Comparison of ENCODE assay signal across 9 mouse cellular contexts in the genomic region with DNA sequence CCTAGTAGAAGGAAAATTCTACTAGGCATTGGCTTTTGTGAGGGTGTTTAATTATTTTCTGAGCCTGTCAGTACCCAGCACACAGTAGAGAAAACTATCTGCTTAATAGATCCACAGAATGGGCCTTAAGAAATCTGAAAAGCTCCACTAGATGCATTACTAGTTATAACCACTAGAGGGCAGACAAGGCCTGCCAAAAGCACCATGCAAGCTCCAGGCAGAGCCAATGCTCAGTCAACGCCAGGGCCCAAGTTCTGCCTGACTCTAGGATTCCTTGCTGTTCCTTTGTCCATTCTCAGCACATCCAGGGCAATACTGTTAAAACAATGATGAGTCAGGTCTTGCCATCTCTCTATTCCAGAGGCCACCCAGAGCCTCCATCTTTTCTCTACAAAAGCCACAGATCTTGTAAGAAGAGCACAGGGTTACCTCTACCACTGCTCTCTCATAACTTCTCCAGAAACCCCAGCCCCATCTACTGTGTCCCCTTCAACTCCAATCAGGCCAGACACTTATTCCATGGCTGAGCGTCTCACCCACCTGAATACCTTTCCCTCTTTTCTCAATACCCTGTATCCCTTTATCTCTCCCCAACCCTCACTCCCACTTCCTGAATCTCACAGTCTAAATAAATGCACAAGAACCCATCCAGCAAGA.
DNase-seq lines count a peak whose midpoint lies in the region; ATAC-seq and TF ChIP-seq lines count a peak whose summit lies in the region.
"Had no signal": no experiment of that assay in that cellular context is flagged by ENCODE, and none has a peak within 500 bp of the region (broad histone marks: within the 10 kb centered on the region; RNA-seq: fewer than 3 reads in every experiment).

No protein-coding gene starts in this region.

- no peaks in the 10 kb centered on the region for H3K9me3 ChIP-seq in CH12.LX (replicated peaks; ENCODE audit: low read length)
- H3K9me3 ChIP-seq in forebrain, embryonic 14.5 days (replicated peaks; ENCODE audit: control insufficient read depth, low read length), result no peaks in the 10 kb centered on the region
- H3K9me3 ChIP-seq in midbrain, embryonic 11.5 days (ENCODE audit: control insufficient read depth, low read length), result no peaks in the 10 kb centered on the region

- peak; percentile 30 for DNase-seq in heart, adult 8-10 months (ENCODE audit: low spot score)
- no peak for DNase-seq in heart, postnatal 25 days (ENCODE audit: low spot score)
- DNase-seq in CH12.LX (ENCODE audit: extremely low read depth), result peak; percentile 76
- peak; percentile 24 for DNase-seq in cerebellum, adult 11 months
- DNase-seq in forebrain, embryonic 14.5 days (ENCODE audit: low spot score), result peak; percentile 90
- peak; percentile 25 to 42 for DNase-seq in kidney, postnatal 4 days
- DNase-seq in midbrain, embryonic 11.5 days (ENCODE audit: low spot score, missing footprints), result peak; percentile 95
- peak; percentile 8 for DNase-seq in thymus, postnatal 14 days

- in situ Hi-C loops in CH12.LX (cut with MboI; ENCODE audit: low pct_ligation_motif_present, low pct_unique_long_range_greater_than_20kb, low sequenced_read_pairs), result loop anchor here (10.0 kb wide), 1 partner anchor 169 kb away; no protein-coding TSS in a partner anchor

- H3K4me3 ChIP-seq in CH12.LX (replicated peaks in 1 of 3; ENCODE audit: low read depth in 2 of 3, low read length in 2 of 3, poor library complexity in 1 of 3), result no peak overlapping the region
- H3K4me3 ChIP-seq in forebrain, embryonic 14.5 days (ENCODE audit: low read depth, low read length), result no peak overlapping the region
- H3K4me3 ChIP-seq in midbrain, embryonic 11.5 days (ENCODE audit: low read depth, low read length), result no peak overlapping the region
- H3K4me3 ChIP-seq: erythroblast, embryonic 14.5 days had no signal

- H3K27me3 ChIP-seq in CH12.LX (replicated peaks), result peaks cover 22% of the 10 kb centered on the region
- no peaks in the 10 kb centered on the region for H3K27me3 ChIP-seq in forebrain, embryonic 14.5 days (replicated peaks; ENCODE audit: control insufficient read depth, insufficient read depth, low read length)
- H3K27me3 ChIP-seq in midbrain, embryonic 11.5 days (ENCODE audit: control insufficient read depth, insufficient read depth, low read length), result no peaks in the 10 kb centered on the region

- intact Hi-C loops in heart, postnatal 25 days (cut with DNase I), result loop anchor here (1.0 to 10.0 kb wide), 4 partner anchors 164 to 949 kb away; a partner anchor contains a TSS

- H3K9ac ChIP-seq in CH12.LX (ENCODE audit: insufficient read depth, low read depth), result no peak overlapping the region
- H3K9ac ChIP-seq in forebrain, embryonic 14.5 days (ENCODE audit: low read length), result no peak overlapping the region
- H3K9ac ChIP-seq in midbrain, embryonic 11.5 days (ENCODE audit: low read length), result no peak overlapping the region

- no peak; the same call in none of the 2 replicates for TF ChIP-seq RAD21 in CH12.LX (IDR thresholded peaks at IDR 0.05; ENCODE audit: low read depth, low read length)

- TF ChIP-seq CTCF in CH12.LX (conservative IDR thresholded peaks at IDR 0.05 in 1 of 2, IDR thresholded peaks at IDR 0.05 in 1 of 2; ENCODE audit: low read depth in 2 of 2, low read length in 2 of 2), result peak; percentile 96 to 98

- H3K79me2 ChIP-seq in CH12.LX (replicated peaks; ENCODE audit: control insufficient read depth, extremely low read depth, insufficient read depth, poor library complexity, severe bottlenecking), result no peaks in the 10 kb centered on the region

- TF ChIP-seq EP300 in CH12.LX (IDR thresholded peaks at IDR 0.05; ENCODE audit: low read length), result no peak

- no peak overlapping the region for H3K27ac ChIP-seq in CH12.LX (ENCODE audit: insufficient read depth, low read depth)
- H3K27ac ChIP-seq in forebrain, embryonic 14.5 days (ENCODE audit: low read depth, low read length), result no peak overlapping the region
- no peak overlapping the region for H3K27ac ChIP-seq in midbrain, embryonic 11.5 days (ENCODE audit: low read depth, low read length)

- ATAC-seq in forebrain, embryonic 14.5 days, result peak; percentile 70
- ATAC-seq in midbrain, embryonic 11.5 days (ENCODE audit: low FRiP score), result 0 out of 2 replicates have a peak, but pooled peaks have one; percentile 52

- no peaks in the 10 kb centered on the region for H3K36me3 ChIP-seq in CH12.LX (replicated peaks in 1 of 2; ENCODE audit: control insufficient read depth in 1 of 2, insufficient read depth in 1 of 2, low read length in 1 of 2)
- no peaks in the 10 kb centered on the region for H3K36me3 ChIP-seq in forebrain, embryonic 14.5 days (ENCODE audit: control insufficient read depth, insufficient read depth, low read length)
- H3K36me3 ChIP-seq in midbrain, embryonic 11.5 days (ENCODE audit: control insufficient read depth, insufficient read depth, low read length), result no peaks in the 10 kb centered on the region

- H3K4me1 ChIP-seq in CH12.LX (ENCODE audit: control insufficient read depth in 1 of 2, insufficient read depth in 2 of 2), result peaks cover 3 to 24% of the 10 kb centered on the region in 2 experiments; a peak in 3 of 4 replicates
- H3K4me1 ChIP-seq in forebrain, embryonic 14.5 days (ENCODE audit: control insufficient read depth, insufficient read depth, low read length), result peaks cover 5% of the 10 kb centered on the region; the same call in 1 of the 2 replicates
- no peaks in the 10 kb centered on the region; the same call in 1 of the 2 replicates for H3K4me1 ChIP-seq in midbrain, embryonic 11.5 days (ENCODE audit: control insufficient read depth, insufficient read depth, low read length)

- dilution Hi-C loops in CH12.LX (cut with MboI; ENCODE audit: extremely low pct_ligation_motif_present, extremely low pct_unique_long_range_greater_than_20kb, low sequenced_read_pairs), result no loop called here

- 35% methylated on average over 2 of the region's 2 CpGs for WGBS in forebrain, embryonic 14.5 days
- WGBS in midbrain, embryonic 11.5 days, result 40% methylated on average over 2 of the region's 2 CpGs

- TF ChIP-seq POLR2A in CH12.LX (IDR thresholded peaks at IDR 0.05; ENCODE audit: low read depth, low read length), result no peak

- no peak overlapping the region for H3K4me2 ChIP-seq in CH12.LX (ENCODE audit: insufficient read depth, low read depth, poor library complexity, severe bottlenecking)
- no peak overlapping the region for H3K4me2 ChIP-seq in forebrain, embryonic 14.5 days (ENCODE audit: low read length)
- no peak overlapping the region for H3K4me2 ChIP-seq in midbrain, embryonic 11.5 days

TF ChIP-seq in CH12.LX, 34 proteins besides CTCF, POLR2A, EP300 and RAD21:
- TF ChIP-seq ZKSCAN1 (IDR thresholded peaks at IDR 0.05; ENCODE audit: borderline replicate concordance, low read depth, low read length) (no peak), ZNF384 (IDR thresholded peaks at IDR 0.05; ENCODE audit: low read depth, low read length) (no peak), NRF1 (IDR thresholded peaks at IDR 0.05; ENCODE audit: low read depth, low read length) (no peak), POLR2AphosphoS2 (IDR thresholded peaks at IDR 0.05; ENCODE audit: low read depth, low read length) (no peak), ZC3H11A (IDR thresholded peaks at IDR 0.05; ENCODE audit: low read depth, low read length) (peak; percentile 44; the same call in 1 of the 2 replicates), MYC (IDR thresholded peaks at IDR 0.05; ENCODE audit: low read depth, low read length) (0 out of 2 replicates have a peak, but pooled peaks have one; percentile 25), SMC3 (IDR thresholded peaks at IDR 0.05; ENCODE audit: low read depth, low read length) (peak; percentile 89)
